Mouse (Mus musculus): ENCODE measurements at regions not wholly inside any gene's neighbourhood (a gene's known extent, or its start where the extent isn't known, plus 50 kb on each side); places are given as distances from the start of the nearest gene placed in this dataset.

DNA sequence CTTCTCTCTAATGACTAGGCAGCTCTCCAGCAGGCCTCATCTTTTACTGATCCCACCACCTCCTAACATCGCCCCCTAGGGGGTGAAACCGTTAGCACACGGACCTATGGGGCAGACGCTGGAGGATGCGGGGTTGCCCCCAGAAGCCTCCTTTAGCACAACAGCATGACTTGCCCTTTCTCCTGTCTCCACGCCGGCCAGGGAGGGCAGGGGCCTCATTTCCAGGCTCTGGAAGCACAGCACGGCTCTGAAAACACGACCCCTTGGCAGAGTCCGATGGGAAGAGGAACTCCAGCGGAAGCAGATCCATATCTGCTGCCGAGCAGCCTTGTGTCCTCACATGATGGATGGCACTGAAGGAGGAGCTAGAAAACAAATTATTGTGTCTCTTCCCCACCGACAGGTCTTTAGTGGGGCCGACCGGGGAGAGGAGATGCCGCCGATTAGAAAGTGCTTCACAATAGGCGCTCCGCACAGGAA, 165.1 kb upstream of the Irx3 start:
- WGBS, result 7% methylated on average over 19 of the region's 19 CpGs
- peak; percentile 44; the same call in 1 of the 2 replicates for ATAC-seq (ENCODE audit: borderline replicate concordance, extremely low read depth, low FRiP score, low TSS enrichment)
- peak overlapping the region; percentile 29 for H3K4me3 ChIP-seq
- H3K36me3 ChIP-seq, result no peaks in the 10 kb centered on the region
- no peaks in the 10 kb centered on the region for H3K9me3 ChIP-seq
- H3K27me3 ChIP-seq, result peaks cover 12% of the 10 kb centered on the region; the same call in 1 of the 2 replicates
- H3K4me1 ChIP-seq, result peaks cover 40% of the 10 kb centered on the region
- peak overlapping the region; percentile 63 for H3K4me2 ChIP-seq
- H3K27ac ChIP-seq, result no peak overlapping the region
- no peak overlapping the region for H3K9ac ChIP-seq

DNA sequence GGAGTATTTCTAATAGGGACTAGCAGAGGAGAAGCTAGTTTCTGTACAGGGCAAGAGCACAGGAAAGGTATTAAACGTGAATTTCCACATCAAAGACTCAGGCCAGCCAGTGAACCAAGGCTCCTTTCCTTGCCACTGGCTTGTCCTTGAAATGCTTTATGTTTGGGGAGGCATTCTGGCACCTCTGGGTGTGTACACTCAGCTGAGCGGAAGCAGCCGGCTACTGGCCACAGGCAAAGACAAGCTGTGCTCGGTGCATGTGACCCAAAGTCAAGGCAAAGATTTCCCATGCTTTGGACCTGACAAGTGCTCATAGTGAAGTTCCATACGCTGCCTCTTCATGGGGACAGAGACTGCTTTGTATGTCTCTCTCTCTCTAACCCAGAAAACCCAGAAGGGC, 159.8 kb upstream of the Irx3 start:
- H3K9ac ChIP-seq, result no peak overlapping the region
- peaks cover under 1% of the 10 kb centered on the region; the same call in 1 of the 2 replicates for H3K4me1 ChIP-seq
- no peak overlapping the region for H3K4me3 ChIP-seq
- no peak overlapping the region for H3K27ac ChIP-seq
- no peaks in the 10 kb centered on the region for H3K9me3 ChIP-seq
- H3K4me2 ChIP-seq, result no peak overlapping the region
- WGBS, result 71% methylated on average over 5 of the region's 5 CpGs
- H3K36me3 ChIP-seq, result no peaks in the 10 kb centered on the region
- no peak for ATAC-seq (ENCODE audit: borderline replicate concordance, extremely low read depth, low FRiP score, low TSS enrichment)
- H3K27me3 ChIP-seq, result no peaks in the 10 kb centered on the region

DNA sequence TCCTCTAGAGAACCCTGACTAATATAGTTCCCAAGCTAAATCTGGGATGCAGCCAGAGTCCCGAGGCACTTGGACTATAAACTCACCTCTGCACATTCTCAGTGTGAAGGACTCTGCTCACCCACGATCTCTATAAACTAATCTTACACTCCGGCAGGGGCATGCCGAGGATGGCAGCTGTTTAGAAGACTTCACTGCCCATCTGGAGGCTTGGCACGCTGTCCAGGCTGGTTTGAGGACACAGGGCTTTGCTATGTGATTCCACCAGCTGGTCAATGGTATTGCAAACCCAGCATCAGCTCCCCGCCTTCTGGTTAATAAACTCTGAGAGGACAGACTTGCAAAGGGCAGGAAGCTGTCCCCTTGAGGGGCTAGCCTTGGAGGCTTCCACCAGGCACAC, 153.3 kb upstream of the Irx3 start:
- Histone ChIP-seq H3K4me3 (no peak overlapping the region), H3K27ac (no peak overlapping the region), H3K36me3 (no peaks in the 10 kb centered on the region), H3K9ac (no peak overlapping the region), H3K9me3 (no peaks in the 10 kb centered on the region), H3K27me3 (no peaks in the 10 kb centered on the region), H3K4me1 (no peaks in the 10 kb centered on the region), H3K4me2 (no peak overlapping the region)
- ATAC-seq (ENCODE audit: borderline replicate concordance, extremely low read depth, low FRiP score, low TSS enrichment), result no peak
- WGBS, result 66% methylated on average over 6 of the region's 6 CpGs

DNA sequence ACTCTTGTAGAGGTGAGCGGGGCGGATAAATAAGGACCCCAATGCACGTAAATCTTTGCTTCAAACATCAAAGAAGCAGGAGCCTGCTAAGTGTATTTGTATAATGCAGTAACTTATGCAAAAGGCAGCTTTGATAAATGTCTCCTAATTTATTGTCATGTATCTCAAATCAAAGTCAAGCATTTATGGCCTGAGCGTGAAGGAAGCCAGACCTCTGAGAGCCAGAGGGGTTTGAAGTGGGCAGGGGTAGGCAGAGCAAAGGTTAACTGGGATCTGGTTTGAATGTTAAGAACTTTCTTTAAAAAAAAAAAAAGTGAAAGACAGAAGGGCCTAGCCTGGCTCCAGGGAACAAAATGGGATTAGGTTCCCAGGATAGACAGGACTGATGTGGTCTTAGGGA, 151.1 kb upstream of the Irx3 start:
- no peak for ATAC-seq (ENCODE audit: borderline replicate concordance, extremely low read depth, low FRiP score, low TSS enrichment)
- 82% methylated on average over 4 of the region's 4 CpGs for WGBS
- peaks cover 14% of the 10 kb centered on the region; the same call in 1 of the 2 replicates for H3K4me1 ChIP-seq
- H3K9me3 ChIP-seq, result no peaks in the 10 kb centered on the region
- H3K27ac ChIP-seq, result no peak overlapping the region
- H3K4me2 ChIP-seq, result no peak overlapping the region
- no peaks in the 10 kb centered on the region for H3K36me3 ChIP-seq
- no peaks in the 10 kb centered on the region for H3K27me3 ChIP-seq
- H3K4me3 ChIP-seq, result no peak overlapping the region
- no peak overlapping the region for H3K9ac ChIP-seq

DNA sequence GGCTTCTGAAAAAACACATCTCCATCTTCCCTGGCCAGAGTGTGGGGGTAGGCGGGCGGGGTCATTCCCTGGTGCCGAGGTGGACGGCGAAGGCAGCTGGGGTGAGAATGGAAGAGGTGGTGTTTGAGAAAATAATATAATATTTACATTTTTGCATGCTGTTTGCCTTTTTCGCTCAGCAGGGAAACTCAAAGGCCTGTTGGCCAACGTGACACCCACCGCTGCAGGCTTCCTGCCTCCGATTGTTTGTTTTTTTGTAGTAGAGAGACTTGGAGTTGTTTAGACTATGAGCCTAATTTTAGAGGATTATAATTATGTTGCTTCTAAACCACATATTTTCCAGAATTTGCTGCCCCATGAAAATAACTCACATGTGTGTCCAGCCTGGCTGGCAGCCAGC, 147.2 kb upstream of the Irx3 start:
- ATAC-seq (ENCODE audit: borderline replicate concordance, extremely low read depth, low FRiP score, low TSS enrichment), result no peak
- H3K36me3 ChIP-seq, result no peaks in the 10 kb centered on the region
- peaks cover 14% of the 10 kb centered on the region; the same call in 1 of the 2 replicates for H3K4me1 ChIP-seq
- peaks cover 6% of the 10 kb centered on the region; the same call in 1 of the 2 replicates for H3K27me3 ChIP-seq
- 30% methylated on average over 9 of the region's 9 CpGs for WGBS
- no peak overlapping the region for H3K27ac ChIP-seq
- H3K9ac ChIP-seq, result no peak overlapping the region
- no peaks in the 10 kb centered on the region for H3K9me3 ChIP-seq
- peak overlapping the region; percentile 45 for H3K4me2 ChIP-seq
- H3K4me3 ChIP-seq, result no peak overlapping the region

DNA sequence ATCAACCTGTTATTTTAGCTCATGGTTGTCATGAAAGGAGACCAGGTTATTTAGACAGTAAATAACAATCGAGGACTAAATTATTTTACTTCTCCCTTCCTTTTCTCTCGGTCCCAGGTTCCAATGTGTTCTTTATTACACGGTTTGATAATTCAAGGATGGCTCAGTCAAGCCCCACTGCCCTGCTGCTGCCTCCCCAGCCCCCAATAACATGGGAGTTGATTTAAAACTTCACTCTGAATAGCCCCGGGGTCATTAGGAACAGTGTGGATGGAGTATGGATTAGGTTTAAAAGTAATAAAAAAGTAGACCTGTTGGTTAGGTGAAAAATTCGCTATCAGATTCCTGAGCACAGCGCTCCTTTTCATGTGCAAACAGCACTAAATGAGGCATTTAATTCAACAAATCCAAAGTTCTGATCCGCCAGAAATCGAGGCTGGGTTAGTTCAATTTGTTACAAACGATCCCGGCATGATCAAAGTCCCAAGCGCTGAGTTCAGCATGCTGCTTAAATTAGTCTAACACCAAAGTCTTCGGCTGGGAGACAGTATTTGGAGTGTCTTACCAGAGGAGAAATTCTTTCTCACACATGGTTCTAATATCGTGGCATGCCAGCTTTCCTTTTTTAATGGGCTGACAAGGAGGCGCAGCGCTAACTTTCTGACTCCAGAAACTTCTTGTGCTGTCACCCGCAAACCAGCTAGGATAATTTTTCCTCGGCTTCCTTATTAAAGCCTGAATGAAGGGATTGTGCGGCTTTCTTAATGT, 146.5 kb upstream of the Irx3 start:
- no peak overlapping the region for H3K27ac ChIP-seq
- ATAC-seq (ENCODE audit: borderline replicate concordance, extremely low read depth, low FRiP score, low TSS enrichment), result no peak
- peak overlapping the region; percentile 45 for H3K4me2 ChIP-seq
- no peaks in the 10 kb centered on the region for H3K36me3 ChIP-seq
- H3K9ac ChIP-seq, result no peak overlapping the region
- H3K4me1 ChIP-seq, result peaks cover 14% of the 10 kb centered on the region; the same call in 1 of the 2 replicates
- no peak overlapping the region for H3K4me3 ChIP-seq
- H3K9me3 ChIP-seq, result no peaks in the 10 kb centered on the region
- H3K27me3 ChIP-seq, result peaks cover 6% of the 10 kb centered on the region; the same call in 1 of the 2 replicates
- 57% methylated on average over 18 of the region's 18 CpGs for WGBS

DNA sequence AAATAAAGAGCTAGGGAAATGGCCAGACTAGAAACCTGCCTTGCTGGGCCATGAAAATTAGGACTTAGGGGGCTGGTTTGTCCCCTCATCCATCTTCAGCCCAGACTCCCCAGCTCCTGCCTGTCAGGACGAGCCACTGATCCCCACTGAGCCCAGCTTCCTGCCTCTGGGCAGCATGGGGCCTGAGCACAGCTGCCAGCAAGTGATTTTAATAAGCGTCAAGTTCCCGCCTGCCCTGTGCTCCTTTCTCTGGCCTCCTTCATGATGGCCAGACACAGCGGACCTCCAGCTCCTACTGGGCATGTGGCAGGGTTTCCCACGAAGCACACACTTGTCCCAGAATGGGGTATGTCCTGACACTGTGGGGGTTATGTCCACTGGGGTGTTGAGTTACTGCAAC, 139.1 kb upstream of the Irx3 start:
- WGBS, result 43% methylated on average over 5 of the region's 5 CpGs
- H3K4me3 ChIP-seq, result no peak overlapping the region
- H3K4me1 ChIP-seq, result no peaks in the 10 kb centered on the region
- H3K9me3 ChIP-seq, result no peaks in the 10 kb centered on the region
- H3K27me3 ChIP-seq, result 0 out of 2 replicates have a peak, but pooled peaks cover 2% of the 10 kb centered on the region
- H3K9ac ChIP-seq, result no peak overlapping the region
- no peak overlapping the region for H3K4me2 ChIP-seq
- no peak overlapping the region for H3K27ac ChIP-seq
- no peak for ATAC-seq (ENCODE audit: borderline replicate concordance, extremely low read depth, low FRiP score, low TSS enrichment)
- no peaks in the 10 kb centered on the region for H3K36me3 ChIP-seq

DNA sequence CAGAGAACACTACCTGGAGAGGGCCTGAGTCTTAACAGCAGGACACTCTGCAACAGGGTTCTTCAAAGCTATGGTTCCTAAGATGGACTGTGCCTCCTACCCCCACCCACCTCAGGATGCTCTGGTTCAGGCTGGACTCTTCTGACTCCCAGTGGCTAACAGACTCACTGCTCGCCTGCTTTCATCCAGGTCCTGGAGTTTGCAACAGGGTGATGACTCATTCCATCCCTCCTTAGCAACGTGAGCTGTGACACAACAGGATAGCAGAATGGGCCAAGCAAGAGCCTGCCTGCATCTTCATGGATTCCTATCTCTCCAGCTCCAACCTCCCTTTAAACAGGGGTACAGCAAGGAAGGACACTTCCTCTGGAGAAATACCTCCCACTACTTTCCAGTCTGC, 135.4 kb upstream of the Irx3 start:
- Histone ChIP-seq H3K9ac (no peak overlapping the region), H3K27ac (no peak overlapping the region), H3K4me3 (no peak overlapping the region), H3K36me3 (no peaks in the 10 kb centered on the region), H3K4me2 (no peak overlapping the region), H3K4me1 (no peaks in the 10 kb centered on the region), H3K27me3 (no peaks in the 10 kb centered on the region), H3K9me3 (no peaks in the 10 kb centered on the region)
- 45% methylated on average over 2 of the region's 2 CpGs for WGBS
- no peak for ATAC-seq (ENCODE audit: borderline replicate concordance, extremely low read depth, low FRiP score, low TSS enrichment)

DNA sequence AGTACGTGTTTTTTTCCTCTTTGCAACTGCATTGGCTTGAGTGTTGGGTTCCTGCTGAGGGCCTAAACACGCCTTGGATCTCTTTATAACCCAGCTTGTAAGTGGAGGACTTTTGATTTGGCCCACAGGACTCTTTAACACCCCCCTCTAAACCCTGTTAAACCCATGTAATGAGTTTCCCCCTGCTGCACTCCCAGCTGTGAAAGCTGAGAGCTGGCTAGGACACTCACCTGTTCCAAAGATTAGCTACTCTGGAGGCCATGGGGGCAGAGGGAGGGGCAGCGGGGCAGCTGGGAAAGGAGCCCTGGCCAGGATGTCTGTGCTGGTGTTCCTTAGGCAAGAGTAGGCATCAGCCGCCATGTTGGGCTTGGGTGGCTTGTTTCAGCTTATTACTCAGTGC, 128.7 kb upstream of the Irx3 start:
- Histone ChIP-seq H3K27ac (no peak overlapping the region), H3K27me3 (no peaks in the 10 kb centered on the region), H3K4me3 (no peak overlapping the region), H3K9me3 (no peaks in the 10 kb centered on the region), H3K36me3 (no peaks in the 10 kb centered on the region), H3K4me2 (no peak overlapping the region), H3K9ac (no peak overlapping the region), H3K4me1 (no peaks in the 10 kb centered on the region)
- WGBS, result 89% methylated on average over 4 of the region's 4 CpGs
- no peak for ATAC-seq (ENCODE audit: borderline replicate concordance, extremely low read depth, low FRiP score, low TSS enrichment)

DNA sequence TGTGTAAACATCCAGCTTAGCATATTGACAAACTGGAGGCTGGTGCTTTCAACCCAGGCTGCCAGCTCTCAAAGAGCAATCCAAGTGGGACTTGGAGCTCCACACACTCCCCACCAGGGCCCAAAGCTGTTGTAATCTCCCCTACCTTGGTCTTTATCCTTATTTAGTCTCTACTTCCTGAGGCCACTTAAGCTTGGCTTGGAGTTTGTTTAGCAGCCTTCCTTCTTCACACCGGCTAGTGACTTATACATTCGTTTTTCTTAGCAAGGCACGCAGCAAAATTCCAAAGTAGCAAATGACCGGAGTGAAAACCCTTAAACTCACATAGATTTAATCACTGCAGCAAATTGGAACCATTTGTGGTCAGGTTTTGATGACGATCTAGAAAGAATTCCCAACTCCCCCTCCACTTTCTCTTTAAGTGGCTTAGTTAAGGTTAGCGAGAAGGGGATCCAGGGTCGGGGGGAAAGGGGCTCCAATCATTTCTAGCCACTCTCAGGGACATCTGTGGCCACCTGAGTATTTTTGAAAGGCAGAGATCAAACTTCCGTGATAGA, 124.2 kb upstream of the Irx3 start:
- H3K9ac ChIP-seq, result no peak overlapping the region
- no peaks in the 10 kb centered on the region for H3K36me3 ChIP-seq
- no peak for ATAC-seq (ENCODE audit: borderline replicate concordance, extremely low read depth, low FRiP score, low TSS enrichment)
- 44% methylated on average over 8 of the region's 8 CpGs for WGBS
- H3K4me3 ChIP-seq, result no peak overlapping the region
- H3K9me3 ChIP-seq, result no peaks in the 10 kb centered on the region
- H3K27me3 ChIP-seq, result no peaks in the 10 kb centered on the region
- no peak overlapping the region for H3K4me2 ChIP-seq
- no peaks in the 10 kb centered on the region for H3K4me1 ChIP-seq
- no peak overlapping the region for H3K27ac ChIP-seq

DNA sequence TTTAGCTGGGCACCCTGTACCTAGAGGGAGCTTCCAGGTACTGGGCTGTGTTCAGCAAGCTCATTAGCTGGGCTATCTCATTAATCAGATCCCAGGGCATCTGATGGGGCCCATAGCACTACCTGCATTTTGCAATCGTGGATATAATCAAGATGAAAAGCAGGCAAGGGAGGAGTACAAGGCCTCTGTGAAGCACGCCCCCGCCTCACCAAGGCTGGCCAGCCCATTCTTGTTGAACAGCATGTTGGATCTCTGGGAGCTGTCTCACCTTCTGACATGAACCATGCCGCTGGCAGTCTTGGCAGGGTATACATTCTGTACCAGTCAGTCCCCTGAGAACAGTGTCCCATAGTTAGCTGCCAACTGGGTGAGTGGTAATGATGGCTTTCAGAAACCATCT, 122.3 kb upstream of the Irx3 start:
- WGBS, result 94% methylated on average over 4 of the region's 4 CpGs
- no peaks in the 10 kb centered on the region for H3K27me3 ChIP-seq
- H3K36me3 ChIP-seq, result no peaks in the 10 kb centered on the region
- no peak for ATAC-seq (ENCODE audit: borderline replicate concordance, extremely low read depth, low FRiP score, low TSS enrichment)
- H3K27ac ChIP-seq, result no peak overlapping the region
- H3K4me1 ChIP-seq, result no peaks in the 10 kb centered on the region
- H3K4me2 ChIP-seq, result no peak overlapping the region
- no peak overlapping the region for H3K4me3 ChIP-seq
- no peak overlapping the region for H3K9ac ChIP-seq
- no peaks in the 10 kb centered on the region for H3K9me3 ChIP-seq

DNA sequence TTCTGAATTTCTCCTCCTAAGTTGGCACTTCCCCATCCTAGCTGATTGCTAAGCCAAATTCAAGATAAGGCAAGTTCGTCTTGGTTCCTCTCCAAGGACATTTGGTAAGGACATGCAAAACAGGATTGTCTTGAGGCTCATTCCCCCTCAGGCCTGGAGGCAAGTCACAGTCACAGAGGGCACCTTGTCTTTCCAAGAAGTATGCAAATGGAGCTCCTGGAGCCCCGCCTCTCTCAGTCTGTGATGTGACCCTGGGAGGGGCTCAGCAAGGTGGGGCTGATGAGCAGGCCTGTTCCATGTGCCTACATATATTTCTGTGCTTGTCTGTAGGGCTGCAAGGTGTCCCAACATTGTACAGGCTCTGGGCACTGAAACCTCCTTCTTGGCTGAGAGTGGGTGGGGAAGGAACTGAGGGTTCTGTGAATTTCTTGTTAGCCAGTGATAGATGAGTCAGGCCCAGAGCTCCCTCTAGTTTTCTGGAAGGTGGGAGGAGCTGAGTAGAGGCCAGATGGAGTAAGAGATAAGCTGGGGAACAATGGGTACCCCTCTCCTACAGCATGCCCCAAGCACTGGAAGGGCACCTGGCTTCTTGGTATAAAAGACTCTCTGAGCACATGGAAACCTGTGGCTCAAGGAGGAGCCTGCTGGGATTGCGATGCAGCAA, 120.5 kb upstream of the Irx3 start:
- peak; percentile 31; the same call in 1 of the 2 replicates for ATAC-seq (ENCODE audit: borderline replicate concordance, extremely low read depth, low FRiP score, low TSS enrichment)
- H3K36me3 ChIP-seq, result no peaks in the 10 kb centered on the region
- no peaks in the 10 kb centered on the region for H3K9me3 ChIP-seq
- H3K4me1 ChIP-seq, result no peaks in the 10 kb centered on the region
- no peak overlapping the region for H3K9ac ChIP-seq
- H3K27ac ChIP-seq, result no peak overlapping the region
- 69% methylated on average over 3 of the region's 3 CpGs for WGBS
- H3K4me3 ChIP-seq, result no peak overlapping the region
- no peaks in the 10 kb centered on the region for H3K27me3 ChIP-seq
- no peak overlapping the region for H3K4me2 ChIP-seq
